Mouse (Mus musculus) G1E (cell line): ENCODE results near the gene Tgtp1. TPM values are rescaled to one million over a fixed set of nuclear protein-coding genes. Genes with fewer than 3 reads are reported as not detected.
"Not testable (repeated sequence)": the region's sequence is repeated elsewhere in the genome, so short reads cannot be mapped to it uniquely, and the experiment has no call there.

Experiments used
- ATAC-seq: 2 replicates; pipeline ENCODE4 v1.8.0; 2016; ENCODE audit warnings: mild to moderate bottlenecking; ENCODE audit not compliant: insufficient number of reproducible peaks, poor library complexity, low FRiP score, severe bottlenecking; ENCODE audit errors: extremely low read depth
- DNase-seq: peaks from one replicate; pipeline ENCODE4 v3.0.0; 2012; ENCODE audit warnings: low spot score
- H3K27me3 ChIP-seq: 2 replicates; pipeline ENCODE4 v1.6.1; 2012; ENCODE audit warnings: mild to moderate bottlenecking, low read length, inconsistent platforms; ENCODE audit not compliant: insufficient read depth
- H3K36me3 ChIP-seq: replicated peaks from 2 replicates; pipeline ENCODE3; 2012; ENCODE audit warnings: mild to moderate bottlenecking, inconsistent platforms
- H3K4me1 ChIP-seq: 2 replicates; pipeline ENCODE4 v1.6.1; 2012; ENCODE audit warnings: low read depth, low read length, inconsistent platforms, mixed read lengths; ENCODE audit not compliant: insufficient read depth
- H3K4me3 ChIP-seq: 2 replicates; pipeline ENCODE4 v1.5.1; 2012; ENCODE audit warnings: low read depth, mild to moderate bottlenecking, inconsistent platforms, low read length, moderate library complexity, mixed read lengths
- H3K9me3 ChIP-seq: replicated peaks from 2 replicates; pipeline ENCODE4 v1.6.1; 2012; ENCODE audit warnings: inconsistent platforms
- polyA plus RNA-seq: library from polyadenylated mRNA; stranded (reverse); fragments of >175 nt; gene quantifications from 2 replicates; pipeline ENCODE4 v1.2.3, GENCODE M21; 2012
- total RNA-seq, 2 experiments: library from RNA; stranded (forward) in 1 of 2; stranded (reverse) in 1 of 2; fragments of 200-1000 nt in 1 of 2; fragments of >200 nt in 1 of 2; fragmentation: Nextera tagmentation in 1 of 2; gene quantifications; 2 replicates each; pipeline ENCODE4 v1.2.3; 2014 to 2017

Gene Tgtp1
- total and polyA plus RNA-seq, 3 experiments: 0.02 to 0.76 TPM; not detected in 1

GRCm38 (mm10) chr11:48978240-48978939 lies 15.6 kb downstream of the Tgtp1 start, which contains the start of gene Olfr56:
Gene Olfr56, plus strand, starts transcription at chr11:48978889.
- H3K27me3 ChIP-seq, H3K36me3 ChIP-seq, H3K4me1 ChIP-seq, DNase-seq, H3K4me3 ChIP-seq, H3K9me3 ChIP-seq: not testable (repeated sequence)
- ATAC-seq: peak; percentile 54; the same call in 1 of the 2 replicates

- H3K27me3 ChIP-seq, H3K4me3 ChIP-seq, DNase-seq, H3K9me3 ChIP-seq, H3K4me1 ChIP-seq, ATAC-seq, H3K36me3 ChIP-seq: not testable (repeated sequence)
Measured at GRCm38 (mm10) chr11:48974686-48975085, 19.3 kb downstream of the Tgtp1 start.

- ATAC-seq, H3K4me3 ChIP-seq, H3K9me3 ChIP-seq, H3K36me3 ChIP-seq, H3K27me3 ChIP-seq, DNase-seq, H3K4me1 ChIP-seq: not testable (repeated sequence)
Measured at GRCm38 (mm10) chr11:48946090-48946489, 47.9 kb downstream of the Tgtp1 start, which contains the start of gene Psme2b. Gene Psme2b, minus strand, starts transcription at chr11:48946190.

- ATAC-seq, H3K4me1 ChIP-seq, H3K27me3 ChIP-seq, H3K36me3 ChIP-seq, H3K4me3 ChIP-seq, DNase-seq, H3K9me3 ChIP-seq: not testable (repeated sequence)
Measured at GRCm38 (mm10) chr11:48939286-48939685, 54.7 kb downstream of the Tgtp1 start.

Other genes starting within 250 kb of the Tgtp1 start
- gene Rack1, start 193.8 kb downstream of the Tgtp1 start, total RNA-seq (2014; fragmentation: Nextera tagmentation): 2,186 and 2,188 TPM in 2 replicates
- gene Rack1, start 193.8 kb downstream of the Tgtp1 start, total RNA-seq (2017): 1,964 and 2,298 TPM in 2 replicates
- 2,955 and 7,700 TPM in 2 replicates for gene Rack1, start 193.8 kb downstream of the Tgtp1 start, polyA plus RNA-seq
- 13.8 and 20.2 TPM in 2 replicates for gene Trim41, start 176.8 kb downstream of the Tgtp1 start, total RNA-seq (2014; fragmentation: Nextera tagmentation)
- 55.5 and 56.5 TPM in 2 replicates for gene Trim41, start 176.8 kb downstream of the Tgtp1 start, total RNA-seq (2017)
- 50.4 and 56.6 TPM in 2 replicates for gene Trim41, start 176.8 kb downstream of the Tgtp1 start, polyA plus RNA-seq
- gene Trim7, start 168.0 kb downstream of the Tgtp1 start, total RNA-seq (2014; fragmentation: Nextera tagmentation): 1.2 and 4.0 TPM in 2 replicates
- gene Trim7, start 168.0 kb downstream of the Tgtp1 start, total RNA-seq (2017): 2.3 and 3.0 TPM in 2 replicates
- gene Trim7, start 168.0 kb downstream of the Tgtp1 start, polyA plus RNA-seq: 0.59 and 0.67 TPM in 2 replicates
- 22.1 and 22.5 TPM in 2 replicates for gene Gm12184, start 167.5 kb downstream of the Tgtp1 start, total RNA-seq (2014; fragmentation: Nextera tagmentation)
- 15.3 and 16.3 TPM in 2 replicates for gene Gm12184, start 167.5 kb downstream of the Tgtp1 start, total RNA-seq (2017)
- gene Gm12184, start 167.5 kb downstream of the Tgtp1 start, polyA plus RNA-seq: 47.2 and 49.5 TPM in 2 replicates
- gene Irgm1, start 122.5 kb downstream of the Tgtp1 start, total RNA-seq (2014; fragmentation: Nextera tagmentation): 39.3 and 44.2 TPM in 2 replicates
- 73.5 and 75.4 TPM in 2 replicates for gene Irgm1, start 122.5 kb downstream of the Tgtp1 start, total RNA-seq (2017)
- 2.3 and 2.9 TPM in 2 replicates for gene Irgm1, start 122.5 kb downstream of the Tgtp1 start, polyA plus RNA-seq
- not detected in 2 replicates for gene Gm5431, start 92.0 kb downstream of the Tgtp1 start, total RNA-seq (2014; fragmentation: Nextera tagmentation)
- gene Gm5431, start 92.0 kb downstream of the Tgtp1 start, total RNA-seq (2017): 0.06 and 0.11 TPM in 2 replicates
- gene Gm5431, start 92.0 kb downstream of the Tgtp1 start, polyA plus RNA-seq: not detected in 2 replicates
- gene Psme2b, start 48.0 kb downstream of the Tgtp1 start, total RNA-seq (2014; fragmentation: Nextera tagmentation): 1.8 and 5.8 TPM in 2 replicates
- gene Psme2b, start 48.0 kb downstream of the Tgtp1 start, total RNA-seq (2017): 7.6 and 9.0 TPM in 2 replicates
- 1.9 and 2.7 TPM in 2 replicates for gene Psme2b, start 48.0 kb downstream of the Tgtp1 start, polyA plus RNA-seq
- gene Olfr56, start 15.3 kb downstream of the Tgtp1 start, total RNA-seq (2014; fragmentation: Nextera tagmentation): 0.24 TPM in 1 of 2 replicates, not detected in the other
- 0.27 and 0.46 TPM in 2 replicates for gene Olfr56, start 15.3 kb downstream of the Tgtp1 start, total RNA-seq (2017)
- gene Olfr56, start 15.3 kb downstream of the Tgtp1 start, polyA plus RNA-seq: 0.01 TPM in 1 of 2 replicates, not detected in the other
- gene 9930111J21Rik1, start 14.8 kb downstream of the Tgtp1 start, total RNA-seq (2014; fragmentation: Nextera tagmentation): 1.1 and 3.9 TPM in 2 replicates
- gene 9930111J21Rik1, start 14.8 kb downstream of the Tgtp1 start, total RNA-seq (2017): 2.0 and 2.5 TPM in 2 replicates
- 0.02 TPM in 1 of 2 replicates, not detected in the other for gene 9930111J21Rik1, start 14.8 kb downstream of the Tgtp1 start, polyA plus RNA-seq
- gene Gm12185, start 1.9 kb downstream of the Tgtp1 start, total RNA-seq (2014; fragmentation: Nextera tagmentation): 0.15 TPM in 1 of 2 replicates, not detected in the other
- 0.33 and 0.52 TPM in 2 replicates for gene Gm12185, start 1.9 kb downstream of the Tgtp1 start, total RNA-seq (2017)
- not detected in 2 replicates for gene Gm12185, start 1.9 kb downstream of the Tgtp1 start, polyA plus RNA-seq
- 4.6 and 7.8 TPM in 2 replicates for gene 9930111J21Rik2, start 57.1 kb upstream of the Tgtp1 start, total RNA-seq (2014; fragmentation: Nextera tagmentation)
- gene 9930111J21Rik2, start 57.1 kb upstream of the Tgtp1 start, total RNA-seq (2017): 2.9 and 4.1 TPM in 2 replicates
- 0.04 and 0.07 TPM in 2 replicates for gene 9930111J21Rik2, start 57.1 kb upstream of the Tgtp1 start, polyA plus RNA-seq
- 8.3 and 10.0 TPM in 2 replicates for gene Tgtp2, start 70.0 kb upstream of the Tgtp1 start, total RNA-seq (2014; fragmentation: Nextera tagmentation)
- 23.1 and 25.2 TPM in 2 replicates for gene Tgtp2, start 70.0 kb upstream of the Tgtp1 start, total RNA-seq (2017)
- gene Tgtp2, start 70.0 kb upstream of the Tgtp1 start, polyA plus RNA-seq: 0.20 and 0.26 TPM in 2 replicates
- gene Ifi47, start 82.4 kb upstream of the Tgtp1 start, total RNA-seq (2014; fragmentation: Nextera tagmentation): 16.5 and 25.1 TPM in 2 replicates
- gene Ifi47, start 82.4 kb upstream of the Tgtp1 start, total RNA-seq (2017): 31.6 and 32.2 TPM in 2 replicates
- gene Ifi47, start 82.4 kb upstream of the Tgtp1 start, polyA plus RNA-seq: 0.81 and 0.99 TPM in 2 replicates
- gene Olfr1396, start 120.7 kb upstream of the Tgtp1 start, total RNA-seq (2014; fragmentation: Nextera tagmentation): not detected in 2 replicates
- 0.06 and 0.11 TPM in 2 replicates for gene Olfr1396, start 120.7 kb upstream of the Tgtp1 start, total RNA-seq (2017)
- gene Olfr1396, start 120.7 kb upstream of the Tgtp1 start, polyA plus RNA-seq: not detected in 2 replicates
- gene Olfr1395, start 148.1 kb upstream of the Tgtp1 start, total RNA-seq (2014; fragmentation: Nextera tagmentation): not detected in 2 replicates
- gene Olfr1395, start 148.1 kb upstream of the Tgtp1 start, total RNA-seq (2017): 0.06 and 0.16 TPM in 2 replicates
- gene Olfr1395, start 148.1 kb upstream of the Tgtp1 start, polyA plus RNA-seq: not detected in 2 replicates
- gene Olfr1394, start 160.2 kb upstream of the Tgtp1 start, total RNA-seq (2014; fragmentation: Nextera tagmentation): not detected in 2 replicates
- 0.16 and 0.17 TPM in 2 replicates for gene Olfr1394, start 160.2 kb upstream of the Tgtp1 start, total RNA-seq (2017)
- gene Olfr1394, start 160.2 kb upstream of the Tgtp1 start, polyA plus RNA-seq: not detected in 2 replicates
- gene Btnl9, start 193.0 kb upstream of the Tgtp1 start, total RNA-seq (2014; fragmentation: Nextera tagmentation): not detected in 2 replicates
- gene Btnl9, start 193.0 kb upstream of the Tgtp1 start, total RNA-seq (2017): 0.17 and 0.22 TPM in 2 replicates
- not detected in 2 replicates for gene Btnl9, start 193.0 kb upstream of the Tgtp1 start, polyA plus RNA-seq
- 143 and 160 TPM in 2 replicates for gene Zfp62, start 209.1 kb upstream of the Tgtp1 start, total RNA-seq (2014; fragmentation: Nextera tagmentation)
- 72.7 and 78.2 TPM in 2 replicates for gene Zfp62, start 209.1 kb upstream of the Tgtp1 start, total RNA-seq (2017)
- 6.5 and 13.3 TPM in 2 replicates for gene Zfp62, start 209.1 kb upstream of the Tgtp1 start, polyA plus RNA-seq